Comparison of ENCODE assay signal across 9 mouse cellular contexts in the genomic region with DNA sequence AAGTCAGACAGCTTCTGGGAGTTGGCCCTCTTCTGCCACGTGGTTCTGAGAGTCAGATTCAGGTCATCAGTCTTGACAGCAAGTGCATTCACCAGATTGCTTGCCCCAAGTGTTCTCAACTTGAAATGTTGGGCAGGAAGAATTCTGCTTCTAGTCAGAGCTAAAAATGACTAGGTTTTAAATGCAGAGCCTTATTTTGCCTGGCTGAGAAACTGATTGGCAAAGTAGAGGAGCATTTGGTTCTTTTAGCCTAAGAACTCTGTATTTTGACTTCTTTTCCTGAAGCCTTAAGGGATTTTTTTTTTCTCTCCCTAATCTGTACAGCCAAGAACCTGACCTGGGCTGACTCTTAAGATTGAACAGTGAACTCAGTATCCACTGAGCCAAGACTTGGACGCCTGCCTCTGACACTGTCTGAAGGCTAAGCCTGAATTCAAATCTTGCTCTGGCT. TPM values are rescaled to one million over a fixed set of nuclear protein-coding genes. Genes with fewer than 3 reads are reported as not detected.
DNase-seq lines count a peak whose midpoint lies in the region; ATAC-seq lines count a peak whose summit lies in the region.
"Had no signal": no experiment of that assay in that cellular context is flagged by ENCODE, and none has a peak within 500 bp of the region (broad histone marks: within the 10 kb centered on the region; RNA-seq: fewer than 3 reads in every experiment).

No protein-coding gene starts in this region.

- intact Hi-C loops in heart, postnatal 25 days (cut with DNase I), result no loop called here

- DNase-seq in frontal cortex, postnatal 14 days (ENCODE audit: low spot score in 2 of 2), result no peak
- DNase-seq in urinary bladder, postnatal 14 days (ENCODE audit: low spot score), result peak; percentile 31
- DNase-seq in urinary bladder, adult 2 months (ENCODE audit: low spot score), result no peak
- peak; percentile 50 for DNase-seq in heart, postnatal 25 days (ENCODE audit: low spot score)
- DNase-seq in frontal cortex, postnatal 10 days (ENCODE audit: low spot score in 2 of 2), result no peak
- no peak for DNase-seq in urinary bladder, postnatal 25 days (ENCODE audit: low spot score)

- peak; percentile 82 for ATAC-seq in frontal cortex, adult (ENCODE audit: low TSS enrichment)
- no peak for ATAC-seq in monocyte, adult 5-6 weeks (replicated peaks; ENCODE audit: insufficient number of reproducible peaks, low FRiP score, low TSS enrichment, poor library complexity, severe bottlenecking)
- ATAC-seq: CD4-positive, CD25-positive, alpha-beta regulatory T cell, adult 4 months had no signal

RNA-seq across cellular contexts. Expression of a gene that starts 19.9 kb away (rescaled TPM):
- 12.3 and 18.2 TPM in 2 replicates for polyA plus RNA-seq in urinary bladder, adult 2 months (2012; rRNA removed)
- 10 to 100 TPM; 14.5 to 16.8 TPM for total RNA-seq in heart, postnatal 25 days (2021)
- 18.2 to 32.2 TPM (median 24.0 TPM) in 3 replicates for total RNA-seq in monocyte, adult 5-6 weeks (2017)

RNA-seq across cellular contexts. Expression of a gene that starts 39.2 kb away (rescaled TPM):
- 5.5 and 8.4 TPM in 2 replicates for polyA plus RNA-seq in urinary bladder, adult 2 months (2012; rRNA removed)
- total RNA-seq in heart, postnatal 25 days (2021), result 1 to 10 TPM; 5.9 to 6.2 TPM
- 8.9 to 12.1 TPM (median 12.1 TPM) in 3 replicates for total RNA-seq in monocyte, adult 5-6 weeks (2017)

RNA-seq across cellular contexts. Expression of a gene that starts 39.5 kb away (rescaled TPM):
- polyA plus RNA-seq in urinary bladder, adult 2 months (2012; rRNA removed), result 37.0 and 38.0 TPM in 2 replicates
- total RNA-seq in heart, postnatal 25 days (2021), result 10 to 100 TPM; 39.2 to 48.4 TPM
- 5.1 to 10.8 TPM (median 9.8 TPM) in 3 replicates for total RNA-seq in monocyte, adult 5-6 weeks (2017)

Comparison
In these comparisons a context has a peak if more than half of its experiments do, and no peak if none do; other contexts are left out.
1. DNase-seq: peak in urinary bladder, postnatal 14 days (single experiment) and heart, postnatal 25 days (single experiment); none in frontal cortex, postnatal 14 days (0 of 2), urinary bladder, adult 2 months (single experiment), frontal cortex, postnatal 10 days (0 of 2) and urinary bladder, postnatal 25 days (single experiment).